Mouse (Mus musculus): ENCODE data around the gene Sstr4. TPM values are rescaled to one million over a fixed set of nuclear protein-coding genes. Genes with fewer than 3 reads are reported as not detected.

Sstr4 gene
- total RNA-seq, 2 experiments from 2014 or later: 39.1 to 41.7 TPM

Other genes starting within 250 kb of the Sstr4 start
- 1 to 10 TPM; 9.3 TPM for gene Thbd, start 12.8 kb downstream of the Sstr4 start, total RNA-seq (2021)
- gene Cd93, start 48.2 kb downstream of the Sstr4 start, total RNA-seq (2021): 10 to 100 TPM; 20.1 to 21.8 TPM